Mouse (Mus musculus): ENCODE data around the gene Magi3.

The Magi3 gene

DNA sequence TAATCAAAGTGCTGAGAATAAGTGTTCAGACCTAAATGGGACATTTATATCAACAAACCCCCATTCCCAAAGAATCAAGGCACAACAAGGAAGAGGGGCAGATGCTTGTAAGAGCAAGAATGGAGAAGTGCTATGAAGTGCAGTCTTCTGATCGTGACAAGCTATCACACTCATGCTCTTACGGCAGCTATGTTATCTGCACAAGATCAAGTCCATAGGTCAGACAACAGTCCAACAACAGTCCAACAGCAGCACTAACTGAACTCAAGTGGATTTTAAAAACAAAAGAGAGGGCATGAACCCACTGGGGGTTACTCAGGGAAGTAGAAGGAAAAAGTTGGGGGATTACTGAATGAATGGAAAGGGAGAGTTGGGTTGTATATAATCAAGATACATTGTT, 30.4 kb downstream of the Magi3 start:
- 98% methylated on average over 2 of the region's 2 CpGs for WGBS

DNA sequence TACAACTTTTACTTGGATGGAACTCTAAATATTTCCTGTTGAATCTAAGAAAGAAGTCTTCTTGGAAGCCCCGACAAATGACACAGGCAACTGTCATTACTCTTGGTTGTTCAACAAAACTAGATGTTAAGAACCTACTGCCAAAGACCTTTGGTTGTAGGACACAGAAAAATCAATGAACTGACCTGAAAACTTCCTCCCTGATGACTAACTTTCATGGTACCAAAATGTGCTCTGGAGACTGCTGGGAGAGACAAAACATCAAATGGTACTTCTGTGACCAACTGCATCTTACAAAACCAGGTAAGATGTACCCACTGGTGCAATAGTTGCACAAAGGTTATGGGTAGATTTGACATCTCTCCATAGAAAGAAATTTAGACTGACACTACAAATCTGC, 30.9 kb downstream of the Magi3 start:
- WGBS, result 92% methylated on average over 1 of the region's 1 CpGs

DNA sequence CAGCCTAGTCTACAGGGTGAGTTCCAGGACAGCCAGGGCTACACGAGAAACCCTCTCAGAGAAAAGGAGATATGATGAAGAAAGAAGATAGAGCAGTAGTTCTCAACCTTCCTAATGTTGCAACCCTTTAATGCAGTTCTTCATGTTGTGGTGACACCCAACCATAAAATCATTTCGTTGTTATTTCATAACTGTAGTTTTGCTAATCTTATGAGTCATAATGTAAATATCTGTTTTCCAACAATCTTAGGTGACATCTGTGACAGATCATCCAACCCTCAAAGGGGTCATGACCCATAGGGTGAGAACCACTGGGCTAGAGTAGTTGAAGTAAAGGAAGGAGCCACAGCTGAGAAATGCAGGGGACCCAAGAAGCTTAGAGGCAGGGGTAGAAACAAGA, 35.9 kb downstream of the Magi3 start:
- WGBS, result 89% methylated on average over 2 of the region's 2 CpGs

DNA sequence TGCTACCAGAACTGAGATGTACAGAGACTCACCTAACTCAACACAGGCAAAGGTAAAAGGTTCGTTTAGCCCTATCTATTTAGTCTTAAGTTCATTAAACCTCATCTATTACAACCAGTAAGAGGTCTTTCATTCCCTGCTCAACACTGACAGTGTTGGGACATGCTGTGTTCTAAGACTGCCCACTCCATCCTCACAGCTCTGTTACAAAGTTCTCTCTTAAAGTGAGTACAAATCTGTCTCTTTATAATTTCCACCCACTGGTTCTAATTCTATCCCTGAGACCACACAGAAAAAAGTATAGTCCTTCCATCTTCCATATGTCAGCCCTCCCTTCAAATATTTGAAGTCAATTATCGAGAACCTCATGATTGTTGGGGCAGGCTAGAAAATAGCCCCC, 36.5 kb downstream of the Magi3 start:
- 60% methylated on average over 2 of the region's 2 CpGs for WGBS

DNA sequence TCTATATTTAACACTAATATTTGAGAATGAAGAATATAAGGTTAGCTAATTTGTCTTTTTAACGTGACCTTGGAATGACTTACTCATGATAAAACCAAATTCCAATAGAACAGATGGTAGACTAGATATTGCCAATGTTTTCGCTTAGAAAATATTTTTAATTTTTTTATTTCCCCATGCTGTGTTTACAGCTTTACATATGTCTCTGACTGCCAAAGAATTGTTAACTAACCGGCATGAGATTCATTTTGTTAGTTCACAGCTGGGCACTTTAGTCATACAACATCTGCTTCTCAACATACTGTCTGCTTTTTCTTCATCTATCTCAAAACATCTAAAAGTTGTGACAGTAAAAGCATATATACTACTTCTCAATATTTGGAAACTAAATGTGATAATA, 58.8 kb downstream of the Magi3 start:
- 77% methylated on average over 3 of the region's 3 CpGs for WGBS

DNA sequence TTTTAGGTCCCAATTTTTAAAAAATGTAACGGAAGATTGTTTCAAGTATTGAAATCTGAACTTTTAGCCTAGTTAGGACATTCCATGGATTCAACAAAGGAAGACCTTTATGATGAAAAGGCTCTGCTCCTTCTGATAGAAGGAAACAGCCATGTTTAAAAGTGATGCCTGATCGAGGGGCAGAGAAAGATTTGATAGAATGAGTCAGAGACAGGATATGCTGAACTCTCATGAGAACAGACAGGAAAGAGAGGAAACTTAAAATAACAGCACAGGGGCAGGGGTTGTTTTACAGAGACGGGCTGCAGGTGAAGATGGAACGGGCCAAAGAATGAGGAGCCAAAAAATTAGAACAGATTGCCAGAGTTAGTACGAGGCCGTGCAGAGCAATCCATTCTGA, 59.6 kb downstream of the Magi3 start:
- 79% methylated on average over 6 of the region's 6 CpGs for WGBS

DNA sequence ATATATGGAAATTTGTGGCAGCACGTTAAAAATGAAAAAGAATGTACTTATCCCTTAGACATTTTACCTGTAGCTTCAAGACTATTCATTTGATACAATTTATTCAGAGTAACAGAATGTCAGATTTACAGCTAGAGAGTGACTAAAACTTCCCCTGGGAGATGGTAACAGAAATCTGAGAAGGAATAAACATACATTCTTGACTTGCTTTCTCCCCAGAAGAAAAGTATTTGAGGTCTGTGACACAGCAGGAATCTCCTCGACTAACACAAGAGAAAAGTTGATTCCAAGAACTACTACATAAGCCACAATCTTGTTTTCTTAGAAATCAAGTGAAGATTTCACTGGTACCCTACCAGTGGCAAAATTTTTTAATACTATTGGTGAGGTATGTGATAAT, 70.0 kb downstream of the Magi3 start:
- WGBS, result 69% methylated on average over 2 of the region's 2 CpGs

DNA sequence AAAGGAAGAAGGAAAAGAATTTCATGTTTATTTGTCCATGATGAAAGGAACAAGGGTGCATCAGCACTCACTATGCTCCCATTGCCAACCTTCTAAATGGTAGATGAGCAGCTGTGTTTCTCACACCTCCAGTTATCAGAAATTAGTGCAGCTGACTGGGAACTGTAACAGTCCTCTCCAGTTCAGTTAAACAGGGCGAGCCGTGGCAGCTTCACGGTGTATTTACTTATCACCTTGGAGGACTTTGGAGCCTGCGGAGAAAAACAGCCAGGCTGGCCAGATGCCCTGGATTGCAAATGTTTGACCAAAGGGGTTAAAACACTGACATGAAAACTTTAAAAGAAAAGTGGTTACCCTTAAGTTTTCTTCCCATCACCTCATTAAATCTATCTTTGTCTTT, 77.8 kb downstream of the Magi3 start:
- 42% methylated on average over 4 of the region's 4 CpGs for WGBS

DNA sequence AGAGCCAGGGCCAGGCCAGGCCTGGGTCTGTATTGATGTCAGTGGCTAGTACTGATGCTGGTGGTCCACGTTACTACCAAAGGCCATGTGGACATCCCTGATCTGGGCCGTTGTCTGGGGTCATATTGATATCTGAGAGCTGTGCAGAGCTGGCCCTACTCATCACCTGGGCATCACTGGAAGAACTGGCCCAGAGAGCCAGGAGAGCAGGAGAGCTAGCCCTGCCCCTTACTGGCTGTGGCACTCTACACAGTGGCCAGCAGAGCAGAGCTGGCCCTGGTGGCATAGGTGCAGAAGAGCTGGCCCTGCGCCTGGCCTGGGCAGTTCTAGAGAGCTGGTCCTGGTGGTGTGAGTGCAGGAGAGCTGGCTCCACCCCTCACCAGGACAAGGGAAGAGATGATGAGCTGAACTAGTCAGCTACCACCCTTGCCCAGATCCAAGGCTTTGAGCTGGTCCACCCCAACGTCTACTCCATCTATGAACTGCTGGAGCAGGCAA, 81.2 kb downstream of the Magi3 start:
- 98% methylated on average over 4 of the region's 4 CpGs for WGBS

DNA sequence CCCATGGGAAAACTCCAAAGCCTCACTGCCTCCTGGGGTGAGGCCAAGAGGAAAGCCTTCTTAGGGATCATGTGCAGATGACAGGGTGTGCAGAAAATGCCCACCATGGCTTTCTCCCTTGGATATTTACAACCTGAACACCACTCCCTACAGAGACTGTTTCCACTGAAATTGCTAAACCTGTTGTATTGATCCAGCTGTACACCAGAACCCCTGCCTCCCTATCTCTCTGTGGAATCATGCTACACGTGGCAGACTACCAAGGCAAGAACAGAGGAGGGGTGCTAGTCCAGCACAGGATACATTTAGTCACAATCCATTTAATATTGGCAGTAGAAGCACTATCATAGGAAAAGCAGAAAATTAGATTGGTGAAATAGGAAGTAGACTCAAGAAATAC, 94.5 kb downstream of the Magi3 start:
- WGBS, result 84% methylated on average over 1 of the region's 1 CpGs

DNA sequence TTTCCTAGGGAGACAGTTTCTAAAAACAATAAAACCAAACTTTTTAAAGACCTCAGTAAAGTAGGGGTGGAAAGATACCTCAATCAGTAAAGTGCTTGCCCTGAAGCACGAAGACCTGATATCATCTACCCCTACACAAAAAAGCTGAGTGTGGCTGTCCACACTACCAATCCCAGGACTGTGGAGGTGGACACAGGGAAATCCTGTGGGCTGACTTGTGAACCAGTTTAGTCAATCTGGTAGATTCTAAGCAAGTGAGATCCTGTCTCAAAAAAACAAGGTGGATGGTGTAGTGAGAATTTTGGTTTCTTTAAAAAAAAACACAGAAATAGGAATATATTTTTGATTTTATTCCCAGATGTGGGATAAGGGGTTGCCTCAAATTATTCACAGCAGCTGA, 96.3 kb downstream of the Magi3 start:
- 68% methylated on average over 1 of the region's 1 CpGs for WGBS

DNA sequence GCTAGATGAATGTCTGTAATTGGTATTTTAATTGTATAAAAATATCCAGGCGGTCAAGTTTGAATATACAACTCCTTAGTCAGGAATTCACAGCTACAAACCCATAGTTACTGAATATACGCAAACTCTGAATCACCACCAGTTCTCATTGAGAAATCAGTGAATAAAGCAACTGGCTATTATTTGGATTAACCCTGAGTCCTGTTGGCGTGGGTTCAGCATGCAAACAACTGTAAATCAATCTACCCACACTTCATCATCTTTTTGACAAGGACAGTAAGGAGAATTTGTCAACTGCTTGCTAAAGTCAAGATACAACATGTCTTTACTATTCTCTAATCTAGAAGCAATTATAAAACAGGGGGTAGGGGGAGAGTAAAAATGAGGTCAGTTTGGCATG, 110.7 kb downstream of the Magi3 start:
- WGBS, result 74% methylated on average over 3 of the region's 3 CpGs

DNA sequence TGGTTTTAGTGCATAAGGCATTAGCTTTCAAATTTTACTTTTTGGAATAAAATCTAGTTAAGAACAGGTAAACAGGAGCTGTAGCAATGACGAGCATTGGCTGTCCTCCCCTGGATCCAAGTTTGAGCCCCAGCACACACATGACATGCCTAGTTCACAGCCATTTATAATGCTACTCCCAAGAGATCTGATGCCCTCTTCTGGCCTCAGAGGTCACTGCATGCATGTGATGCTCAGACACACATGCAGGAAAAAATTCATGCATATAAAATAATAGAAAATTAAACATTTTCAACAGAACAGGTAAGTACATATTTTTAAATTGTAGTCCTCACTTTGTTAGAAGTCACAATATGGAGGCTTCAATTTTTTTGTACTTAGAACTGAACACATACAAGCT, 115.2 kb downstream of the Magi3 start:
- 63% methylated on average over 1 of the region's 1 CpGs for WGBS

DNA sequence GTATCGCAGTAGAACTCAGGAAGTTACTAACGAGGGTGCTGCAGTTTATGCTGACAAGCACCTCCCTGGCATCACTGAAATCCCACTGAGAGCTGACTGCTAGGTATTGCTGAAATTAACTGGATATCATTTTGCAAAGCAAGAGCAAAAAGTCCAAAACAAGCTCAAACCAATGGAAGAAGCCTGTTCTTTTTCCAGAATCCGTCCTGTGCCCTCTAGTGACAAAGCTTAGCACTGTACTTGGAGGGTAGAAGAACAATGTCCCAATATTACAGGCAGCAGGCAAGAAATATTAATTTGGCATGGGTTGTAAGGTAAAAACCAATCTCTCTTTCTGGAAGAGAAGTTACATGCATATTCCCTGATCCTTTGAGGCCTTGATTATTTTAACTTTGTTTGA, 118.5 kb downstream of the Magi3 start:
- 58% methylated on average over 3 of the region's 3 CpGs for WGBS

DNA sequence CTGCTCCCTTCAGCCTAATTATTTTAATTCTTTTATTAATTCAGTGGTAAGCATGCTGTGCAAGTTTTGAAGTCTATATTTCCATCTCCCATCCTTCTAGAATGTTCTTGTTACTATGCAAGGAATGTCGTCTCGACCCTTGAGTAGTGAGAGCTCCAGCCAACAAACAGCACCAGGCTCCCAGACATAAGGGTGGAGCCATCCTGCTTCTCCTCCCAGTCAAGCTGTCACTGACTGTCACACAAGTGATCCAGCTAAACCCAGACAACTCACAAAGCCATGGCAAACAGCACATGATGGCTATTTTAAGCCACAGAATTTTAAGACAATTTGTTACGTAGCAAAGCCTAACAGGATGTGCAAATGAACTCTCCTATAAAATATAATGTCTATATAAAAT, 124.2 kb downstream of the Magi3 start:
- WGBS, result 34% methylated on average over 3 of the region's 3 CpGs

DNA sequence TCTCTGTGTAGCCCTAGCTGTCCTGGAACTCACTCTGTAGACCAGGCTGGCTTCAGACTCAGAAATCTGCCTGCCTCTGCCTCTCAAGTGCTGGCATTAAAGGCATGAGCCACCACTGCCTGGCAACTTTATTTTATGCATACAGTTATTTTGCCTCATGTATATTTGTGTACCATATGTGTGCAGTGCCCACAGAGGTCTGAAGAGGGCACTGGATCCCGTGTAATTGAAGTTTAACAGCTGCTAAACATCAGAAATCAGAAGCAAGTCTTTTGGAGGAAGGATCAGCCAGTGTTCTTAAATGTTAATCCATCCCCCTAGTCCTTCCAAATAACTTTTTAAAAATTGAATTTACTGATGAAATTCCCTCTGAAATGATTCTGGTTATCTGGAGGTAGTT, 125.5 kb downstream of the Magi3 start:
- 82% methylated on average over 1 of the region's 1 CpGs for WGBS

DNA sequence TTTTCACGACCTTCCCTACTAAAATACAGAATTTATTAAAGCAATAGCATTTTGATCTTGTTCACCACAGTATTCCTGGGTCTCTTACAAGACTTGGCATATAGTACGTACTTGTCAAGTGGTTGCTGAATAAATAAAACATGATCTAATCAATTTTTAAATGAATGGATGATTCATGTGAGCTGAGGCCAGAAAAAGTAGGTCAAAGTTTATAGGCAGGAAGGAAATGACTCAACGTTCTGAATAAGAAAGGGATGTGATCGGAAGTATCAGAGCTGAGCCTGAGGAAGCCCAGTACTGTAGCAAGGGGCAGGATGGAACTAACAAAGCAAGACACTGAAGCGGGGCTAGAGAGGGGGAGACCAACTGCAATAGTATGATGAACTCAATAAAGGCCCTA, 127.4 kb downstream of the Magi3 start:
- WGBS, result 63% methylated on average over 5 of the region's 5 CpGs

DNA sequence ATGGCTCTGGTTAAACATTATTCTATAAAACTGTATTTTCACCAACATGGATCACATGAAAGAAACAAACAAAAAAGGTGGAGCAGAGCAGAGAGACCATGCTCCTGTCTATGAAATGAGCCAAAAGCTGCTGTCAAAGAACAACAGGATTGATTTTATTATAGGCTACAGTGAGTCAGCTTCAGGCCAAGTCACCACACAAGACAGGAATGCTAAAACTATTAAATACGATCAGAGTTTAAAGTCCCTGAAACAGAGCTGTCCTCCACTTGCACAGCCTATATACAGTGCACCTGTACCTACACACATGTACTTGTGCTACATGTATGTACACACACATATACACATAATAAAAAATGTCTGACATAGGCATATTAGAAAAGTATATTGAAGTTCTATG, 138.1 kb downstream of the Magi3 start:
- 56% methylated on average over 1 of the region's 1 CpGs for WGBS

DNA sequence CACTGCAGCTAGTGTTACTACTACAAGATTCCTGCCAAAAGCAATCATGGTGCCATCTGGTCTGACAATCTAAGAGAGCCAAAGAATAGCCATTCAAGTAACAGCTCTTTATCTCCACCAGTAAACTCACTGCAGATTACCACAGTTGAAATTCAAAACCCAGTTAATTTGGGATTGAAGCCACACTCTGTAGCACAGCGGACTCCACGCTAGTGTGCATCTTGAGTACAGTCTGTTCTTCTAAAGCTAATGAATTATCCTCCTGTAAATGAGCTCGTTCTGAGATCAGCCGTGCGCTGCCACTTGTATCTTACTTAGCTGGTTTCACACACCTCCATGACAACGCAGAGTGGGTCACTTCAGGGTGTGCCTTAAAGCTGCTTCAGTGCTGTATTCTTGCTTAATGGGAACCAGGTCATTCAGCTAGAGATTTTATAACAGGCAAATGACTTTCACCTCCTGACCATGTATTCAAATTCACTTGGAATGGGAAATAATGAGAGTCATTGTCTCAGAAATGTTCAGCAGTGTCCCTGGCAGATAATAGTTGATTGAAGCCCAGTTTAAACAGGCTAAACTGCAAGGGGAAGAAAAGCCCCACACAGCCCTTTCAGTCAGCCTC, 161.1 kb downstream of the Magi3 start:
- WGBS, result 23% methylated on average over 6 of the region's 6 CpGs

DNA sequence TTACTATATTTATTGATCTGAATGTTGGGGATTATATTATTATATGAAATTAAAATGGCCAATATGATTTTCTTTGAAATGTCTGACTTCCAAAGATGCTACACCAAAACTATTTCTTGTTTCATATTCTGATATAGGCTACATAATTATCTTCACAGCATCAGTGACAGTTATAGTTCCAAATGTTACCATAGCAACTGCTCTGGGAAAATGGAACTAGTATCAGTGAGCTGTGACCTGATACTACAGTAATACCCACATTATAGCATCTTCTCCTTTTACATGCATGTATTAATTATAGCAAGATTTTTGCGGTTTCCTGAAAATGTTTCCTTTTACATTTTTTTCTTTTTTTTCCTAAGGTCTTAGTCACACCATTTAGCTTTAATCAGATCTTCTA, 187.4 kb downstream of the Magi3 start:
- WGBS, result 64% methylated on average over 1 of the region's 1 CpGs

DNA sequence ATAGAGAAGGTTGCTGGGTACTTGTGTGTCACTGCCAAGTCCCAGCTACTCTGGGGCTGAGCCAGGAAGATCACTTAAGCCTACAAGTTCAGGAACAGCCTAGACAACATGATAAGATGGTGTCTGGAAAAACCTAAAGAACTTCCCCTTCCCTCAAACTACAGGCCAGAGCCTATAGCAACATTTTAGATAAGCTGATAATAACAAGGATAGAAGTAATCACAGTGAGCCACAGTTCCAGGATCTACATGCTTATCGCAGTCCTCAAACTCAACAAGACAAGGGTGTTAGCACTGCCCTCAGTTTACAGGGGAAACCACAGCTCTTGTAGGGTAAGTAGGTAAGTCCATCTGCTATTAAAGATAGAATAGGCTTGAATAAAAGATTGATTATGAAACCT, 188.1 kb downstream of the Magi3 start:
- WGBS, result 95% methylated on average over 1 of the region's 1 CpGs

DNA sequence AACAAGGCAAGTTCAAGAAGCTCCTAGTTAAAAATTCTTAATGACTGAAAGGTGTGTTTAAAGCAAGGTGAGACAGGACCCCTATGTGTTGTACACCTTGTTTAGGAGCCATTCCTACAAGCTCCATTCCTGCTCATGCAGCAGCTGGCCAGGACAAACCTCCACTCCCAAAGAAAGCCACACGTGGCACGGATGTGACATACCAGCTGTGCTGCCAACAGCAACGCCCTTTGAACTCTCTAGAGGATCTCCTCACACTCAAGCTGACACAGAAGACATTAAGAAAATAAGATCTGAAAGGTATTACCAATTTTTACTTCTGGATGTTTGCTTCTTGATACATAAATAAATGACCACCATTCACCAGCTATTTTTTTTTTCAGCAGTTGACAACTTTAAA, 193.2 kb downstream of the Magi3 start:
- WGBS, result 65% methylated on average over 3 of the region's 3 CpGs

DNA sequence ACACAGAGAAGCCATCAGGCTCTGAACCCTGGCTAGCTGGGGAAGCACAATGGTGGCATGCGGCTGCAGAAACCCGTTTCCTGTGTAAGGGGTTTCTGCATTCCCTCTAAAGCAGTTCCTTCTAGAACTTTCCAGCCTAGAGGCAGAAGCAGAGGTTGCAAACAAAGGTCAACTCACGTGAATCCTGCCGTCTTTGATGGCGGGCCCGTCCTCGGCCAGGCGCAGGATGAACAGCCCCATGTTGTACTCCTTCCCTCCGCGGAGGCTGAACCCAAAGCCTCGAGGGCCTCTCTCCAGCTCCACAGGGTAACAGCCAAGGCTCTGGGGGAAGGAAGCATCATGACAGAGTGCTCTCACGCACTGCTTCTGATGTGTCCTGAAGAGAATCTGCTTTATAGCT, 200.1 kb downstream of the Magi3 start:
- WGBS, result 85% methylated on average over 12 of the region's 12 CpGs

DNA sequence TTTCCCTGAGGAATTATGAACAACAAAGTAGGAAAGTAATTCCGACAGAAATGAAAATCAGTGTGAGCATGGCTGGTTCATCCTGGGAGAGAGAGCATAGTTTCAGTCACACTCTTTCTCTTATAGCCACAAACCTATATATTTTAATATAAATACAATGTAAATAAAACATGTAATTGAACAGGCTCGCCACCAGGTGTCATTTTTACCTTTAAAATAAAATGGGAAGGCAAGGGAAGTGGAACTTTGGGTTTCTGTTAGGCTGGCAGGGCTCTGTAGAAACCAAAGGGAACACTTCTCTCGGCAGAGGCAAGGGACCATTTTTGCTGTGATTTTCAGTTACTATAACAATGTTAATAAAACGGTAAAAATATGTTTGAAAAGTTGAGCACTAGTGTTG, 200.7 kb downstream of the Magi3 start:
- 49% methylated on average over 4 of the region's 4 CpGs for WGBS

All from cerebral cortex, adult 2 months (tissue).